Mouse (Mus musculus) MEL (cell line): Measurements from ENCODE around the gene Zswim5. TPM values are rescaled to one million over a fixed set of nuclear protein-coding genes. Genes with fewer than 3 reads are reported as not detected.

Source experiments
- DNase-seq: peaks from one replicate; pipeline ENCODE4 v3.0.0; 2011; ENCODE audit warnings: low read depth, low spot score
- H3K27ac ChIP-seq: 2 replicates; pipeline ENCODE4 v1.5.1; 2012; ENCODE audit warnings: low read depth, mild to moderate bottlenecking, control low read depth, low read length, moderate library complexity; ENCODE audit not compliant: control insufficient read depth
- H3K27me3 ChIP-seq, 2 experiments: fragments of 150-350 bp in 1 of 2; sonication (generic) in 1 of 2; 2 replicates each; pipeline ENCODE4 v1.6.1; 2012; ENCODE audit warnings: low read length in 2 of 2, mild to moderate bottlenecking in 2 of 2, improper control_type of control experiment in 1 of 2, moderate library complexity in 1 of 2; ENCODE audit not compliant: insufficient read depth in 2 of 2, control insufficient read depth in 1 of 2
- H3K36me3 ChIP-seq, 2 experiments: 2 replicates each; pipeline ENCODE4 v1.6.1; 2012 to 2014; ENCODE audit warnings: low read length in 2 of 2, improper control_type of control experiment in 1 of 2, inconsistent platforms in 1 of 2, mild to moderate bottlenecking in 1 of 2; ENCODE audit not compliant: insufficient read depth in 2 of 2, control insufficient read depth in 1 of 2
- H3K4me1 ChIP-seq, 2 experiments: fragments of 150-350 bp in 1 of 2; sonication (generic) in 1 of 2; 2 replicates each; pipeline ENCODE4 v1.6.1; 2012; ENCODE audit warnings: low read length in 2 of 2, improper control_type of control experiment in 1 of 2, mild to moderate bottlenecking in 1 of 2; ENCODE audit not compliant: insufficient read depth in 2 of 2, control insufficient read depth in 1 of 2
- H3K4me3 ChIP-seq, 2 experiments: fragments of 150-350 bp in 1 of 2; sonication (generic) in 1 of 2; 2 replicates each; pipeline ENCODE4 v1.5.1; 2012; ENCODE audit warnings: low read depth in 2 of 2, low read length in 2 of 2, mild to moderate bottlenecking in 2 of 2, moderate library complexity in 2 of 2, control low read depth in 1 of 2, improper control_type of control experiment in 1 of 2; ENCODE audit not compliant: control insufficient read depth in 1 of 2, insufficient read depth in 1 of 2
- H3K79me2 ChIP-seq: 2 replicates; pipeline ENCODE4 v1.6.1; 2012; ENCODE audit warnings: mild to moderate bottlenecking, low read length, moderate library complexity; ENCODE audit not compliant: control insufficient read depth, poor library complexity, insufficient read depth
- H3K9ac ChIP-seq: 2 replicates; pipeline ENCODE4 v1.6.1; 2012; ENCODE audit warnings: low read depth, mild to moderate bottlenecking, control low read depth, low read length, moderate library complexity; ENCODE audit not compliant: control insufficient read depth, poor library complexity, severe bottlenecking
- H3K9me3 ChIP-seq: fragments of 150-350 bp; sonication (generic); replicated peaks from 2 replicates; pipeline ENCODE4 v1.6.1; 2012; ENCODE audit warnings: mild to moderate bottlenecking, low read length, improper control_type of control experiment, moderate library complexity; ENCODE audit not compliant: insufficient read depth
- CHD1 ChIP-seq: IDR thresholded peaks from 2 replicates; pipeline ENCODE4 v1.6.1; 2012; ENCODE audit warnings: low read depth, mild to moderate bottlenecking, inconsistent platforms, low read length, improper control_type of control experiment
- CHD2 ChIP-seq: IDR thresholded peaks from 2 replicates; pipeline ENCODE4 v1.6.1; 2011; ENCODE audit warnings: low read length, improper control_type of control experiment
- CTCF ChIP-seq, 3 experiments: IDR thresholded peaks in 2 of 3; conservative IDR thresholded peaks in 1 of 3; 2 replicates each; pipeline ENCODE4 v1.5.1; 2011 to 2012; ENCODE audit warnings: low read length in 3 of 3, low read depth in 2 of 3, mild to moderate bottlenecking in 2 of 3, improper control_type of control experiment in 1 of 3, inconsistent platforms in 1 of 3, mixed read lengths in 1 of 3, moderate library complexity in 1 of 3; ENCODE audit not compliant: control insufficient read depth in 1 of 3, insufficient read depth in 1 of 3, poor library complexity in 1 of 3, severe bottlenecking in 1 of 3
- E2F4 ChIP-seq: IDR thresholded peaks from 2 replicates; pipeline ENCODE4 v1.6.1; 2011; ENCODE audit warnings: low read depth, low read length, improper control_type of control experiment, borderline replicate concordance
- ELF1 ChIP-seq: IDR thresholded peaks from 2 replicates; pipeline ENCODE4 v1.6.1; 2014; ENCODE audit warnings: low read depth, mild to moderate bottlenecking, inconsistent platforms, low read length, improper control_type of control experiment, moderate library complexity
- ETS1 ChIP-seq: IDR thresholded peaks from 2 replicates; pipeline ENCODE4 v1.6.1; 2012; ENCODE audit warnings: low read depth, mild to moderate bottlenecking, inconsistent platforms, low read length, improper control_type of control experiment, moderate library complexity
- HCFC1 ChIP-seq: IDR thresholded peaks from 2 replicates; pipeline ENCODE4 v1.6.1; 2012; ENCODE audit warnings: low read depth, mild to moderate bottlenecking, inconsistent platforms, low read length, improper control_type of control experiment, moderate library complexity
- KAT2A ChIP-seq: conservative IDR thresholded peaks from 2 replicates; pipeline ENCODE4 v1.6.1; 2012; ENCODE audit warnings: low read depth, low read length, improper control_type of control experiment, inconsistent platforms
- MAX ChIP-seq: IDR thresholded peaks from 2 replicates; pipeline ENCODE4 v1.6.1; 2011; ENCODE audit warnings: low read length, improper control_type of control experiment
- MAZ ChIP-seq: IDR thresholded peaks from 2 replicates; pipeline ENCODE4 v1.6.1; 2012; ENCODE audit warnings: low read depth, mild to moderate bottlenecking, inconsistent platforms, low read length, improper control_type of control experiment
- MYB ChIP-seq: IDR thresholded peaks from 2 replicates; pipeline ENCODE4 v1.6.1; 2011; ENCODE audit warnings: mild to moderate bottlenecking, low read depth, low read length, improper control_type of control experiment
- SIN3A ChIP-seq: IDR thresholded peaks from 2 replicates; pipeline ENCODE4 v1.6.1; 2012; ENCODE audit warnings: low read length, improper control_type of control experiment, inconsistent platforms
- TAL1 ChIP-seq: IDR thresholded peaks from 2 replicates; pipeline ENCODE4 v1.6.1; 2012; ENCODE audit warnings: mild to moderate bottlenecking, inconsistent platforms, low read length, moderate library complexity, mixed read lengths
- TBP ChIP-seq: IDR thresholded peaks from 2 replicates; pipeline ENCODE4 v1.8.0; 2011; ENCODE audit warnings: low read depth, low read length, improper control_type of control experiment
- TCF12 ChIP-seq: IDR thresholded peaks from 2 replicates; pipeline ENCODE4 v1.6.1; 2014; ENCODE audit warnings: low read depth, mild to moderate bottlenecking, inconsistent platforms, low read length, improper control_type of control experiment, moderate library complexity
- USF1 ChIP-seq: IDR thresholded peaks from 2 replicates; pipeline ENCODE4 v1.6.1; 2014; ENCODE audit warnings: low read depth, mild to moderate bottlenecking, inconsistent platforms, low read length, improper control_type of control experiment, moderate library complexity
- USF2 ChIP-seq, 2 experiments: IDR thresholded peaks; 2 replicates each; pipeline ENCODE4 v1.6.1; 2011 to 2012; ENCODE audit warnings: improper control_type of control experiment in 2 of 2, low read length in 2 of 2, borderline replicate concordance in 1 of 2, inconsistent platforms in 1 of 2, low read depth in 1 of 2, mild to moderate bottlenecking in 1 of 2; ENCODE audit not compliant: insufficient read depth in 1 of 2
- ZNF384 ChIP-seq: IDR thresholded peaks from 2 replicates; pipeline ENCODE4 v1.6.1; 2012; ENCODE audit warnings: low read depth, mild to moderate bottlenecking, inconsistent platforms, low read length, improper control_type of control experiment
- polyA plus RNA-seq, 2 experiments: library from polyadenylated mRNA; stranded (reverse) in 1 of 2; unstranded in 1 of 2; fragments of >175 nt in 1 of 2; fragments of >200 nt in 1 of 2; gene quantifications; 2 replicates each; pipeline versions ENCODE4 v1.2.1 to v1.2.4; 2012; ENCODE audit warnings: low replicate concordance in 2 of 2, low read depth in 1 of 2; ENCODE audit not compliant: insufficient read length in 2 of 2, insufficient read depth in 1 of 2, missing spikeins in 1 of 2
- total RNA-seq: library from RNA; depleted of rRNA; stranded (reverse); fragments of 300-350 nt; gene quantifications from 2 replicates; pipeline ENCODE4 v1.2.3, GENCODE M21; 2012

Gene Zswim5
- total and polyA plus RNA-seq, 3 experiments: 0.03 TPM; not detected in 2

- Histone ChIP-seq H3K27ac (no peak overlapping the region), H3K36me3 (no peaks in the 10 kb centered on the region), H3K4me3 (no peak overlapping the region), H3K4me1 (no peaks in the 10 kb centered on the region), H3K9ac (no peak overlapping the region), H3K9me3 (no peaks in the 10 kb centered on the region), H3K27me3 (peaks cover 2 to 20% of the 10 kb centered on the region in 2 experiments), H3K79me2 (no peaks in the 10 kb centered on the region)
- no peak for TF ChIP-seq ZNF384
- no peak for TF ChIP-seq TBP
- TF ChIP-seq USF2 (IDR thresholded peaks at IDR 0.05; ENCODE audit: borderline replicate concordance in 1 of 2, insufficient read depth in 1 of 2, low read depth in 1 of 2, low read length in 2 of 2): no peak
- no peak for TF ChIP-seq E2F4
- no peak for TF ChIP-seq USF1
- TF ChIP-seq CHD2: no peak
- TF ChIP-seq CHD1: no peak
- no peak for TF ChIP-seq TCF12
- no peak for TF ChIP-seq KAT2A
- TF ChIP-seq MAZ: no peak
- no peak for TF ChIP-seq HCFC1
- no peak for TF ChIP-seq MAX
- TF ChIP-seq MYB: no peak
- no peak for TF ChIP-seq CTCF (IDR thresholded peaks at IDR 0.05 in 2 of 3, conservative IDR thresholded peaks at IDR 0.05 in 1 of 3; ENCODE audit: control insufficient read depth in 1 of 3, insufficient read depth in 1 of 3, low read depth in 2 of 3, low read length in 3 of 3, poor library complexity in 1 of 3, severe bottlenecking in 1 of 3)
- TF ChIP-seq TAL1: no peak
- no peak for TF ChIP-seq ELF1
- TF ChIP-seq ETS1: no peak
- no peak for DNase-seq
These were observed 1.3 kb downstream of the Zswim5 start for GRCm38 (mm10) chr4:116878491-116878890.

DNA sequence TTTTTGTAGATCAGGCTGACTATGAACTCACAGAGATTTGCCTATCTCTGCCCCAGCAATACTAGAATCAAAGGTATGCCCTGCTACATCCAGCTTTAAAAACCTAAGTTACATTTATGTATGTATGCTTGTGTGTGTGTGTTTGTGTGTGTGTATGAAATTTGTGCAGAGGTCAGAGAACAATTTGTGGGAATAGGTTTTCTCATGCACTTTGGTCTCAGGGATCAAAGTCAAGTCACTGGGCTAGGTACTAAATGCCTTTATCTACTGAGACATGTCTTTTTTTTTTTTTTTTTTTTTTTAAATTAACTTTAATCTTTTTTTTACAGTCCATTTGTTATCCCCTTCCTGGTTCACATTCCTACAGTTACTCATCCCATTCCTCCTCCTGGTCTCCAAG is 5.5 kb downstream of the Zswim5 start:
- H3K79me2 ChIP-seq: no peaks in the 10 kb centered on the region
- no peaks in the 10 kb centered on the region for H3K36me3 ChIP-seq
- no peak overlapping the region for H3K9ac ChIP-seq
- H3K9me3 ChIP-seq: no peaks in the 10 kb centered on the region
- H3K27me3 ChIP-seq: peaks cover 6 to 38% of the 10 kb centered on the region in 2 experiments
- no peak overlapping the region for H3K4me3 ChIP-seq
- no peak for DNase-seq
- H3K27ac ChIP-seq: no peak overlapping the region
- no peak for TF ChIP-seq SIN3A
- TF ChIP-seq, all 39 proteins: peak for 0
- H3K4me1 ChIP-seq: no peaks in the 10 kb centered on the region
